Mouse (Mus musculus) granulocyte monocyte progenitor cell, adult 5-6 weeks (primary cell): ENCODE measurements around the gene Rrp12. TPM values are rescaled to one million over a fixed set of nuclear protein-coding genes. Genes with fewer than 3 reads are reported as not detected.
"Not testable (repeated sequence)": the region's sequence is repeated elsewhere in the genome, so short reads cannot be mapped to it uniquely, and the experiment has no call there.

ENCODE experiments used
- ATAC-seq: replicated peaks from 2 replicates; pipeline ENCODE4 v1.8.0; 2016; ENCODE audit warnings: mild to moderate bottlenecking, moderate TSS enrichment, inconsistent platforms; ENCODE audit not compliant: poor library complexity, severe bottlenecking
- total RNA-seq, 2 experiments: library from RNA; stranded (forward) in 1 of 2; stranded (reverse) in 1 of 2; fragments of 200-712, 200-1000 nt in 1 of 2; fragments of >200 nt in 1 of 2; fragmentation: Nextera tagmentation in 1 of 2; gene quantifications; 2 replicates each; pipeline ENCODE4 v1.2.3; 2014 to 2017

Gene Rrp12
- total RNA-seq (2014; fragmentation: Nextera tagmentation) = 14.8 and 22.3 TPM in 2 replicates
- 18.1 and 20.1 TPM in 2 replicates for total RNA-seq (2017)

DNA sequence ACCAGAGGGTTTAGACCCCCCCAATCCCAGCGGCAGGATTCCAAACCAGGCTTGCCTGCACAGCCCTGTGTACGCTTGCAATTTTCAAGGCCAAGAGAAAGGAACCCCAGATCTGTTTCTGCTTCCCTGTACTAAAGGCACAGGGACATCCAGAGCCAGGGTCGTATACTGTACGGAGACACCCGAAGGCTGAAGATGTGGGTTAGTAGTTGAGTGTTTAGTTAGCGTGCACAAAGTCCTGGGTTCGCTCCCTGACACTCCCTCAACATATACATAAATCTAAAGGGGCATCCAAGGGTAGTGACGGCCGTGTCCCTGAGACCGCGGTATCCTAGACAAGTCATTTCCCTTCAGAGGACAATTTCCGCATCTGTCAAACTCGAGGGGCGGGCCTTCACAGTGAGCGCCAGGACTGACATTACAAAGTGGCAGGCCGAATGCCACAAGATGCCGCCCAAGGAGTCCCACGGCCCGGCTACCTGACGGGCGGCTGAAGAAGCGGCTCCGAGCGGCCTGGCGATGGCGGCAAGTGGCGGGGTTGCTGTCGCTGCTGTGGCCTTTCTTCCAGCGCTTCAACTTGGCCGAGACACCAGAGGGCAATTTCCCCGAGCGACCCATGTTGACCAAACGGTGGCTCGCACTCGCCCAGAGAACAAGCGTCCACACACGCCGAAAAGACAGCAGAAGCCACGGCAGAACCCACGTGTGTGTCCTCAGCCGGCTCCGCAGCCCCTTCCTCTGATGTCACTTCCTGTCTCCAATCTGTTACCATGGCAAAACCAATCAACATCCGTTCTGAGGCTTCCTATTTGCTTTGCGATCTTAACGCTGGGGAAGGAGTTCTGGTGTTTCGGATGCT, at the start of gene Rrp12:
Rrp12 (minus strand) TSS at position 714 of the 859 bp plus-strand sequence.
- ATAC-seq = peak; percentile 80

DNA sequence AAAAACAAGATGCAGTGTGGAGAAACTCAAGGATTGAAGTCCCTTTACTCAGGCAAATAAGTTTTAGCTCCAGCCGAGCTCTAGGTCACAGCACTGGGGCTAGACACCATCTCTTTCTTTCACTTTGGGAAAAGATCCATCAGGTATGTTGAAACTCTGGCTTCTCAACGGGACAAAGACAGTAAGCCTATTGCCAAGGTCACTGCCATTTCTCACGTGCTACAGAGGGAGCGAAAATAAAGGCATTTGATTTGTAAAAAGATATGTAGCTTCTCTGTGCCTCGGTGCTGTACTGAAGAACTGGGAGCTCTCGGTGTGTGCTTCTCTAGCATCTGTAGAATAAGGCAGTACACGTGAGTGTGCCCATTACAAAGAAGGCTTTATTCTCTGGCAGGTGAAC, 47.9 kb upstream of the Rrp12 start:
- no peak for ATAC-seq

- no peak for ATAC-seq
These were observed 42.6 kb upstream of the Rrp12 start for GRCm38 (mm10) chr19:41938539-41938938.

GRCm38 (mm10) chr19:41935921-41936320, 39.9 kb upstream of the Rrp12 start:
- no peak for ATAC-seq

- ATAC-seq = no peak
These were observed 38.2 kb upstream of the Rrp12 start for GRCm38 (mm10) chr19:41934124-41934523.

DNA sequence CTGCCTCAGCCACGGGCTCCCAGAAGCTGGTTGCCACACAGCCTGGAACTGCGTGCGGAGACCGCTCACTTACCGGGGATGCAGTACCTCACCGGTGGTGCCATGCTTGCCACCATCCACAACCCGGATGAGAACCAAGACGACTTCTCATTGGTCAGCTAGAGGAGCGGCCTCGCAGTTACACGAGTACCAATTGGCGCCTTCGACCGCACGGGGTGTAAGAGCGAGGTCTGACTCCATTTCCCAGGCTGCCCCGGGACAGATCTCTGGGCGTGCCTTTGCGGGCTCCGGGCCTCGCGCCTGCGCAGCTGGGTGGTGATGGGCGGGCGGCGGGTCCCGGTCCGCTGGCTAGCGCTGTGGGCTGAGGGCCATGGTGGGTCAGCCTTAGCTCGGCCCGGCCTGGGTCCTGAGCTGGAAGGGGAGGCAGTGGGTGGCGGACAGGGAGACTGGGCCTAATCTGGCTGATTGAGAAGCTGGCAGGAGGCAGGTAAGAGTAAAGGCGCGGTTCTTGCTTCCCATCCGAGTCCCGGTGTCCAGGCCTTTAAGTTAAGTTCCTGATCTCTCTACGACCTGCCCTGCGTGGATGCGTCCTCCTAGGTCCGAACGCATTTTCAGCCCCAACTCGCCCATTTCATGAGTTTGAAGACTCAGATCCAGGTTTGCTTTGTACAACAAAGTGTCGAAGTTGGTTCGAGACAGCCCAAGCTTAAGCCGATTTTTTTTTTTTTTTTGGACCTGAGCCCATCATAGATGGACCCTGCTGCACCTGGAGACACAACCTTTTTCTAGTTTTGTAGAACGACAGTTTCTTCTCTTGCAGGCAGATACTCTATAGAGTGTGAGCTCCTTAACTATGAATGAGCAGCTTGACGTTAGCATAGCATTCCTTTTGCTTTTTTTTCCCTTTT, 37.5 kb upstream of the Rrp12 start, which contains the start of the genes Exosc1 and Zdhhc16:
Exosc1 (minus strand) TSS at position 245 of the 908 bp plus-strand sequence.
Zdhhc16 (plus strand) TSS at position 302 of the 908 bp plus-strand sequence.
- peak; percentile 94 for ATAC-seq

GRCm38 (mm10) chr19:41932686-41933085, 36.7 kb upstream of the Rrp12 start:
- ATAC-seq = peak; percentile 68

DNA sequence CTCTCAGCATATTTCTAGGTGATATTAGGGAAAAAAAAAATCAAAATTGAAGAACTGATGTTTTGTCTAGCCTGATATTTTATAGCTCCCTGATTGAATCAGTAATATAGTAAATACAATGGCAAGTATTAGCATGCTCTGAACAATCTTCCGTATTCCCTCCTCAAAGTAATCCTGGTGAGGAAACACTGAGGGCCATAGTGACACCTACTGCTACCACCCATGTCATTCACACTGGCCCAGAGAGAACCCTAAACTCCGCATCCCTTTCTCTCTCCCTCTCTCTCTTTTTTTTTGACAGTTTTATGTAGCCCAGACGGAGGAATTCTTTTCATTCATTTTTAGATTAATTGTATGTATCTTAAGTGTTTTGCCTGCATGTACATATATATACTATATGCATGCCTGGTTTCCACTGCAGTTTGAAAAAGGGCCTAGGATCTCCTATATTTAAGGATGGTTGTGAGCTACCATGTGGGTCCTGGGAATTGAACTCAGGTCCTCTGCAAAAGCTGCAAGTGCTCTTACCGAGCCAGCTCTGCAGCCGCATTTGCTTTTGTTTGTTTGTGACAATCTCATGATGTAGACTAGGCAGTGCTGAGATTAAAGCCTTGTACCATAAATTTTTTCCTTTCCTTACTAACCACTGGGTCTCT, 24.6 kb upstream of the Rrp12 start:
- no peak for ATAC-seq

GRCm38 (mm10) chr19:41919471-41919870, 23.5 kb upstream of the Rrp12 start:
- no peak for ATAC-seq

GRCm38 (mm10) chr19:41916853-41917252, 20.9 kb upstream of the Rrp12 start:
- ATAC-seq = peak; percentile 81

DNA sequence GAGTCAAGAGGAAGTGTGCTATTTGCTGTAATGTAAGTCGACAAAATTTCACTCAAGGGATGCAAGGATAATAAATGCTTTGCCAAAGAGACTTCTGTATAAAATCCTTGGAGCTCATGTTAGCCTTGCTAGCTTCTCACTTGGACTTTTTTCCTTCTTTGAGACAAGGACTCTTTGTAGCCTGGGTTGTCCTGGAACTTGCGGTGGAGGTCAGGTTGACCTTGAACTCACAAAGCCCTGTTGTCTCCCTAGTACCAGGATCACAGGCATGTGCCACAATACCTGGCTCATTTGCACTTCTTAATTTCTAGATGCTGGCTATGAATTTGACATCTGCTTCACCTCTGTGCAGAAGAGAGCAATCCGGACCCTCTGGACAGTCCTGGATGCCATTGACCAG, 19.3 kb upstream of the Rrp12 start:
- ATAC-seq = no peak

DNA sequence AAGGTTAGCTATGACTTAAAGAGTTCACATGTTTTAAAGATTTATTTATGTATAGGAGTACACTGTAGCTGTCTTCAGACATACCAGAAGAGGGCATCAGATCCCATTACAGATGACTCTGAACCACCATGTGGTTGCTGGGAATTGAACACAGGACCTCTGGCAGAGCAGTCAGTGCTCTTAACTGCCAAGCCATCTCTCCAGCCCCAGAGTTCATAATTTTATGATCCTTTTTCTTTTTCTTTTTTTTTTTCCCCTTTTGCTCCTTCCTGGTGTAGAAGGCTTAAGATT, 18.6 kb upstream of the Rrp12 start:
- ATAC-seq = not testable (repeated sequence)

DNA sequence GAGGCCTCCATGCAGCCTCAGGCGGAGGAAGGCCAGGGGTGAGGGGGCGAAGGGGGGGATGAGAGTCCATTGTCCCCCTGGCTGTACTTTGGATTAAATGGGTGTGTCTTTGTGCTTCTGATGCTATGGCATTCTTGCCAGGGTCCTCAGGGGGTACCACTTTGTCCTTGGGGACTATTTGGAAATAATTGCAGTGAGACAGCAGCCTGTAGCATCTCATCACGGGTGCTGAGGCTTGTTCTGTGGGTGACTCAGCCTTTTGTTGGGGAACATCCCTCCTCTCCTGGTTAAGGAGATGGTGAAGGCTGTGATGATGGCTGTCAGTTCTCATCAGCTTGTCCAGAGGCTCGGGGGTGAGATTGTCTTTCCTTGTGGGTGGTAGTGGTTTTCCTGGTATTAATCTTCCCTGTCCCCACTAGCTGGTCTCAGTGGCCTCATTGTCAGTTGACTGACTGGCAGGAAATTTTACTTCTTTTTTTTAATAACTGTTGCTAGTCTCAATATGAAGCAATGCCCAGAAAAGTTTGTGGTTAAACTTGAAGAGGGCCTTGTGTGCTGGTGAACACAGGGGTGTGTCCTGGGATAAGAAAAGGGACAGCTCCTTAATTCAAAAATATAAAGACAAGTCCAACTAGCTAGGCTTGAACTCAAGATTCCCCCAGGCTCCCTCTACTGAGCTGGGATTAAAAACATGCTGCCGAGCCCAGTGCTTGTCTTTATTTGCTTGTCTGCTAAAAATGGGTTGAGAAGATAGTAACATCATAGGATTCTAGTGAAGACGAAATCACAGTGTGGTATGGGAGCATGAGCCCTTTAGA, 18.0 kb upstream of the Rrp12 start:
- peak; percentile 41 for ATAC-seq

DNA sequence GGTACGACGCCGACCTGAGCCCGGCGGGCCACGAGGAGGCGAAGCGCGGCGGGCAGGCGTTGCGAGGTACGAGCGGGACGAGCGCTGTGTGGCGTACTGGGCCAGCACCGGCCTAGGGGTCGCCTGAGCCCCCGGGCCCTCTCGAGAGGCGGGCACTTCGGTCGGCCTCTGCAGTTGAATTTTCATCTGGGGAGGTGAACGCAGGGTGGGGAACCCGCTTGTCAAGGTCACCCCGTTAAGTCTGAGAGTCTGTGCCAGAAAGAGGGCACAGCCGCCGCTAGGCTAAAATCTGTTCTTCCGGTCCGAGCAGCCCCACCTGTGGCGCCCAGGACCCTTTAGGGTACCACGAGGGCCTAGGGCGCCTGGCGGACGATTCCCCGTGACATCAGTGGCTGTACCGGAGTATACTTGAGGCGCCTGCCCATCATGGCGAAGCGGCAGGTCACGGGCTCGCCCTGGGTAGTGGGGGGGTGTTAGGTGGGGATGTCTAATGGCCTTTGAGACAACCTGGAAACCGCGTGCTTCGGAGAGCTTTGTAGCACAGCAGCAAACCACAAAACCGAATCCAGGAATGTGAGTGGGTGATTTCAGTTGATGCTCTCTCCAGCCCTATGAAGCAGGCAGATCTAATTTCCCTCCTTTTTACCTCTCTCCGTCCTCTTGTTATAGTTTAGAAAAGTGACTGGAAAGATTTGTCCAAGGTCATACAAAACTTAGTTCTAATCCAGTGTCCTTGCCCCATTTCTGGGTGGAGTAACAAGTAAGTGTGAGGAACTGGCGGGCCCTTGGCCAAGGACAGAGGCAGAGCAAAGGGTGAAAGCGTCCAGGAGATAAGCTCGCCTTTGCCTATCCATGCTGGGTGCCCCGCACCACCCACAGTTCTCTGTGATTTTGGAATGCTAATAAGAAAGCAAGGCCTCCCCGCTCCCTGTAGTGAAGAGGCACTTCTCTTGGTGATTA, 16.4 kb upstream of the Rrp12 start:
- no peak for ATAC-seq

DNA sequence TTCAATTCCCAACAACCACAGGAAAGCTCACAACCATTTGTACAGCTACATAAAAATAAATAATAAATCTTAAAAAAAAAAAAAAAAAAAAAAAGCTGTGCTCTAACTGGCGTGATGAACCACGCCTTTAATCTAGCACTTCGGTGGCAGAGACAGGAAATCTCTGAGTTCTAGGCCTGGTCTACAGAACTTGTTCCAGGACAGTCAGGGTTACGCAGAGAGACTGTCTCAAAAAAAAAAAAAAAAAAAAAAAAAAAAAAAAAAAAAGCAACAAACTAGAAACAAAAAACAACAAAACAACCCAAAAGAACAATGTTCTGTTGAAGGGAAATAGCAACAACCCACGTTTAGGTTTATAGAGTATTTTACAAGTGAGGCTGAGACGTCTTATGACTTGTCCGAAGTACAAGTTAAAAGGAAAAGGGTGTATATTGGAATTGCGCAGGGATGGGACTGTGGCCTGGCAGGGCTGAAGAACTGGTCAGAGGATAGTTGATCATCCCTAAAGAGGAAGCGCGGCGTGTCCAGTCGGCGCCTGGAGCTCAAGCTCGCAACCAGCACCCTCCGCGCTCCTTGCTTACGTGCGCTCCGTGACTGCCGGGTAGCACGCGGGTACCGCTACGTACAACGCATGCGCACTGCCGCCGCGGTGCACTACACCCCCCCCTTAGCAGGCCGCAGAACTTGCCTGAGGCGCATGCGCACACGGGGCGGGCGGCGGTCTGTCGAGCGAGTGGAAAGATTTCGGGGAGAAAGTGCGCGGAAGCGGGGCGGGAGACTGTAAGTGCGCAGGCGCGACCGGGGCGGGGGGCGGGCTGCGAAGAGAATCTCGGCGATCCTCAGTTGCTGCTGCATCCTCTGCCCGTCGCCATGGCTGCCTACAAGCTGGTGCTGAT, 15.5 kb upstream of the Rrp12 start, which contains the start of gene Pgam1:
Pgam1 (plus strand) TSS at position 746 of the 896 bp plus-strand sequence.
- ATAC-seq = peak; percentile 83

DNA sequence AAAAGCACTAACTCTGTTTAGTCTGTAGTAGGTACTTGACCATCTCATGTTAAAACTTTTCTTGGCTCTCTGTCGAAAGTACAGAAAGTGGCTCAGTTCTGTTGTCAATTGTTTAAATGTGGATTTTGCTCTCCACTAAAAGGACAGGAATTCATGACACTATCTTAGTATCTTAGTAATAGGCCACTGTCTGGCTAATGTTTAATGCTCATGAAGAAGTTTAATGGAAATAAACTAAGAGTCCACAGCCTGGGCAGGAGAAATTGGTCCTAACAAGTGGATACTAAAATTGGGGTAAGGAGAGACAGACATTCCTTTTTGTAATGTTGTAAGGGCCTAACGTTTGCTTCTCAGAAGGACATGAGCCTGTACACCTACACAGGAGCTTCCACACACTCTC, 14.4 kb upstream of the Rrp12 start:
- ATAC-seq = no peak

DNA sequence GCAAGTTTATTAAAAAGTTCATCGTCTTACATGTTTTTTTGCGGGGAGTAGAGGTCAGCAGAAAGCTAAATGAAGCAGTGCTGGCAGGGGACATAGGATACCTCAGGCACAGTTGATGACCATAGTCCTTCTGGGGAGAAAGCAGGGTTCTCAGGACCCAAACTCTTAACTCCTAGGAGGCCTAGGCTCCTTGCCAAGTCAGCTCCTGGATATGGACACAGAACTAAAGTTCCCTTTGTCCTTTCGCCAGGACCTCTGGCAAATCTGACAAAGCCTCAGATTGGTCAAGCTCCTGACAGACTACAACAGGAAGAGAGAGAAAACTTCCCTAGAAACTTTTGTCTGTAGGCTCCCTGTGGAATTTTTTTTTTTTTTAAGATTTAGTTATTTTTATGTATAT, 12.8 kb upstream of the Rrp12 start:
- ATAC-seq = no peak
